Mouse (Mus musculus): ENCODE data around the gene Spesp1.
A peak's percentile ranks its signal among the peaks of the same experiment; 100 is the strongest.

Gene Spesp1

DNA sequence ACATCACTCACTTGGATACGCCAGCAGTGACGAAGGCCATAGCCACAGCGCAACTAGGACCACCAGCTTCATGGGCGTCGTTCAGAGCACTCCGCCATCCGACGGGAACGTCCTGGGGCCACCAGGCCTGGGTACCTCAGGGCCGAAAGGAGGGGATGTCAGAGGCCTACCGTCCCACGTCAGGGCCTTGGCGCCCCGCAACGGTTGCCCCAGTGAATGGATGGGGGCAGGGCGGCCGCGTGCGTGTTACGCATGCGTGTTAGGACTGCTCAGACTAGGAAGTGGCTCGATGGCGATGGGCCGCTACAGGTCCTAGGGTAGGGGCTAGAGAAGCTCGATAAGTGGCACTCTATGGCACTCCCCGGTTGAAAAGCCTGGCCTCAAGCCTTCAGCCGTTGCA lies at the start of gene Spesp1:
Gene Spesp1, minus strand, starts transcription at position 218 of the 400 bp plus-strand sequence.
- DNase-seq (ENCODE audit: low read depth), result no peak

GRCm38 (mm10) chr9:62325965-62326364 lies 44.0 kb upstream of the Spesp1 start:
- no peak for DNase-seq (ENCODE audit: low read depth)

DNA sequence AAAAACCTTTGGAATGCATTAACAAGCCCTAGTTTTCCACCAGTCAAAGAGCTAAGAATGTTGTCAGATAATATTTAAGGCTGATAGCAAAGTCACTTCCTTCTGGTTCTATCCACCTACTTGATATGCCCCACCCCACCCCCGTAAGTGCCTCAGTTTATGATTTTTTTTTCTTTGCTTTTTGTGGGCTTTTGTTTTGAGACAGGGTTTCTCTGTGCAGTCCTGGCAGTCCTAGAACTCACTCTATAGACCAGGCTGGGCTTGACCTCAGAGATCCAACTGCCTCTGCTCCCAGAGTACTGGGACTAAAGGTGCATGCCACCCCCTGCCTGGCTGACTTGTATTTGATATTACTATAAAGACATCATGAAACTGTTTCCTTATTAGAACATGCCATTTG lies 41.8 kb upstream of the Spesp1 start:
- no peak for DNase-seq (ENCODE audit: low read depth)

GRCm38 (mm10) chr9:62318729-62319128 lies 36.7 kb upstream of the Spesp1 start:
- DNase-seq (ENCODE audit: low read depth), result no peak

- no peak for DNase-seq (ENCODE audit: low read depth)
Measured at GRCm38 (mm10) chr9:62315556-62315955, 33.5 kb upstream of the Spesp1 start.

- no peak for DNase-seq (ENCODE audit: low read depth)
Measured at GRCm38 (mm10) chr9:62296891-62297290, 14.9 kb upstream of the Spesp1 start.

GRCm38 (mm10) chr9:62295006-62295698 lies 13.1 kb upstream of the Spesp1 start:
- peak; percentile 60 for DNase-seq (ENCODE audit: low read depth)

GRCm38 (mm10) chr9:62287633-62288025 lies 5.6 kb upstream of the Spesp1 start:
- DNase-seq (ENCODE audit: low read depth), result no peak

- peak; percentile 58 for DNase-seq (ENCODE audit: low read depth)
Measured at GRCm38 (mm10) chr9:62286967-62287632, 5.1 kb upstream of the Spesp1 start.

GRCm38 (mm10) chr9:62284266-62284665 lies 2.3 kb upstream of the Spesp1 start:
- DNase-seq (ENCODE audit: low read depth), result no peak

DNA sequence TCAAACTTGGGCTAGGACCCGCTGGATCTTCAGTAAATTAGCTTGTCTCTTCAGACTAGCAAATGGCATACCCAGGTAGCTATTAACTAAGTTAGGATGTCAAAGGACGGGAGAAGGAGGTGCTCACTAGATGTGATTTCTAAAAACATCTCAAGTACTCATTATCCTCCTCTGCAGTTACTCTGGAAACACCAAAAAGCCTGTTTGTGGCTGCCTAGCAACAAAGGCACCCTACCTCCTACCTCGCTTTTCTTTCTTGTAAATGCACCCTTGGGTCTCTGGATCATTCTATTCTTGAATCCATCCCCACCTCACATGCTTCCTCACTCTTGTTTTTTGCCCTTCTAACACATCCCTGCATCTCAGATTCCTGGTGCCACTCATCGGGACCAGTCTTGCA lies 5.1 kb downstream of the Spesp1 start:
- no peak for DNase-seq (ENCODE audit: low read depth)

GRCm38 (mm10) chr9:62270775-62271399 lies 11.1 kb downstream of the Spesp1 start:
- no peak for DNase-seq (ENCODE audit: low read depth)

DNA sequence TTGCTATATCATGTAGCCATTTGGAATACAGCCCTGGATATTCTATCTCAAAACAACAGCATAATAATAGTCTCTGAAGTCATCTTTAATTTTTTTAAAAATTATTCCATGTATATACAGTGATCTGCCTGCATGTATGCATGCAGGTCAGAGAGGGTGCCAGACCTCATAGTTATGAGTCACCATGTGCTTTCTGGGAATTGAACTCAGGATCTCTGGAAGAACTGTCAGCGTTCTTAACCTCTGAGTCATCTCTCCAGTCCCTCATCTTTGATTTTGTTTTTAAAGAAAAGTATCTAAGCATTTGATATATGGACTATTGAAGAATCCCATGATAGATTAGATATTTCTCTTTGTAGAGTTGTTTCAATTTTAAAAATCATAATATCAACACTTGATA lies 12.8 kb downstream of the Spesp1 start:
- DNase-seq (ENCODE audit: low read depth), result no peak

GRCm38 (mm10) chr9:62265278-62265677 lies 16.7 kb downstream of the Spesp1 start:
- peak; percentile 37 for DNase-seq (ENCODE audit: low read depth)

DNA sequence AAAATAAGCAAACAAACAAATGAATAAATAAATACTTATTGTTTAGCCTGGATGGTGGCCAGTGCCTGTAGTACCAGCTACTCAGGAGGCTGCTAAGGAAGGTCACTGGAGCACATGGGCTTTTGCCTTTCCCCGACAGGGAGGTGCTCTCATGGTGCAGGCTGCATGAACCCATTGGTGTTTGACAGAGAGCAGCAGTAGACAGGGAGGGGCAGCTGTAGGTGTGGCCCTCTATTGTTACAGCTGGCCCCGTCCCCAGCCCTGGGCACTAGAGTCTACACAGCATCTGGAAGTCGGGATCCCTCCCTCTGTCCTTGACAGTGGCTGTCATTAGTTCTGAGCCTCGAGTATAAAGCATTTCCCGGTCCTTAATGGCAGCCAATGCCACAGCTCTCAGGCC lies 18.4 kb downstream of the Spesp1 start:
- no peak for DNase-seq (ENCODE audit: low read depth)

DNA sequence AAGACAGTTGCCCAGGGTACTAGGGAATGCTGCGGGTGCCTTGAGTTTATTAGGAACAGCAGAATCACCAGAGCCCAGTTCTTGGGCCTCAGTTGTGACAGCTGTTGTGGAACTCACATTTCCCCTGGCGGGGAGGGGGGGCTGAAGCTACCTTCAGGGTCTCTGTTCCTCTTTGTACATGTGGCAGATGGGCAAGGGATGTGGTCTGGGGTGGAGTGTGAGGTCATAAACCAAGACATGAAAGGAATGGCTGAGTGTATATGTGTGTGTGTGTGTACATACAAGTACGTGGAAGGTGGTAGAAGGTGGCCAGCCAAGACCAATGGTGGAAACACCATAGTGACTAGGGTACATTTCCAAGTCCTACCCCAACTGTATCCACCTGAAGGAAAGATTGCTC lies 20.6 kb downstream of the Spesp1 start:
- no peak for DNase-seq (ENCODE audit: low read depth)

DNA sequence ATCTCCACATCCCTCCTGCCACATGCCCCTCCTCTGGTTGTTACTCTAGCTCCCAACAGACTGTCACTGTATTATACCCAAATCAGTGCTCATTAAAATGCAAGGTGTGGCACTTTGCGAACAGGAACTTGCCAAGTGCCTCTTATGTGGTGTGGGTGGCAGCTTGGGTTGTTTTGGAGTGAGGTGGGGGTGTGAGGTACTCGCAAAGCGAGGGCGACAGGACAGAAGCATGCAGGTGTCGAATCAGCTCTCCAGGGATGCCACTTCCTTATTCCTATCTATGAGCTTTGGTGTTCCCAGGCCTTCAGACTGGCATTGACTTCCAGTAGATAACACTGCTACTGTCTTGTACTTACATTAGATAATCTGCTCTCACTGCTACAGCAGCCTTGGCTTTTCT lies 21.0 kb downstream of the Spesp1 start:
- DNase-seq (ENCODE audit: low read depth), result no peak

GRCm38 (mm10) chr9:62258005-62258404 lies 24.0 kb downstream of the Spesp1 start:
- no peak for DNase-seq (ENCODE audit: low read depth)

DNA sequence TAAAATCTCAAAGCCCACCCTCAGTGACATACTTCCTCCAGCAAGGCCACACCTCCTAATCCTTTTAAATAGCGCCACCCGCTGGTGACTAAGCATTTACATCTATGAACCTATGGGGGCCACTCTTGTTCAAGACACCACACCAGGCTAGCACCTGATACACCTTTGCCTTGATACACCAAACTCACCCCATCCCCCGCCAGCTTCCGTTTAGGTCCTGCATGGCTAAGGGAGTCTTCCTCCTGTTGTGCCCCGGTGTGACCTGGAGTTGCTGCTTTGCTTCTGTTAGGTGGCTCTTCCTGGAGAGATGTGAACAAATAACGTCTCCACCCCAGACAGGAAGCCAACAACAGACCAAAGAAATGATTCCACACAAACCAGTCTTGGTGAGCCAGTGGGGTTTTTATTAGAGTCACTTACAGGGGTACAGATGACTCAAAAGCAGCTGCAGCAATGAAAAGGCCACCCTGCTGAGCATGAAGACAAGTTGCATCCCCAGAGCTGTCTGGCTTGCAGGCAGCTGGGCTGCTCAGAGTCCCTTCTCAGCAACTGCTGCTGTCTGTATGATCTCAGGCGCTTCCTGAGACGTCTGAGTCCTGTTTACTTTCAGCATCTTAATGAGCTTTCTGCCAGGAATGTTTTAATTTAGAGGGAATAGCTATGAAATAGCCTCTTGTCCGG lies 26.0 kb downstream of the Spesp1 start:
- no peak for DNase-seq (ENCODE audit: low read depth)

DNA sequence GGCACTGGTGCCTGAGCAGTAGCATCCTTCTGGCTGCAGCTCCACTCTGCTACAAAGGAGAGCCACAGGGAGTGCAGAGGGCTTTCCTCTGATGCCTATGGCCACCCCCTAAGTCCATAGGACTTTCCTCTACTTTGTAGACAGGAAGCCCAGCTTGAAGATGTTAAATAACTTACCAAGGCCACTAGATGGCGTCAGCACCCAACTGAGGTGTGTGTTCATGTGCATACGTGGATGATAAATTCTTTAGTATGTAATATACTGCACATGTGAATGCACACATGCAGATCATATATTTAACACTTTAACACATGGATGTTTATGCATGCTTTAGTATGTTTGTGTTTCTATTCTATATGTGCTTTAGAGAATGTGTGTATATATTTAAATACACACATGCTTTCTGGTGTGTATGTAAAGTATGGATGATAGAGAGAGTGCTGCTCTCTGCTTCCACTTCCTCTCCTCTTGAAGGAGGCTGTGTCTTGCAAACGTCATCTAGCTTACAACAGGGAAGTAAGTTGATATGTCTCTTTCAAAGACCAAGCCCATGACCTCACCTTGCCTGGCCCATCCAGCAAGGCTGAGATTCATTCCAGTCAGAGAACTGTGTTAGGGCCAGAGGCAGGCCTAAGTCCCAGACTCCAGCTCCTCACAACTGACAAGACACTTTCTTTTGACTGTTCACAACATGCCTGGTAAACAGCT lies 28.1 kb downstream of the Spesp1 start:
- peak; percentile 43 for DNase-seq (ENCODE audit: low read depth)

DNA sequence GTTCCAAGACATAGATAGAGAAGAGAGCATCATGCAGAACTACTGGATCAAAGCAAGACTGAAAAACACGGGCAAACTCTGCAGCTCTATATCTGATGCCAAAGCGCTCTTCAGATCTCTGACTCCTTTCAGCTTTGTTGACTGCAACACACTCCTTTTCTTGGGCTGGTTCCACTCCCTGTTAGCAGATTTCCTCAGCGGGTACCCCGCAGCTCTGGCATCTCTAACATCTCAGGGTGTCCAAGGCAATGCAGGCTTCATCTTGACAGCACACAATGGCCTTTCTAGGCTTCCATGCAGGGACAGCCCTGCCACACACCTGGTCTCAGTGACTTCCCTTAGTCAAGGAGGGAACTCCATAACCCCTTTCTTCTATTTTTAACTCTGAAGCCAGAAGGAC lies 31.7 kb downstream of the Spesp1 start:
- DNase-seq (ENCODE audit: low read depth), result no peak

DNA sequence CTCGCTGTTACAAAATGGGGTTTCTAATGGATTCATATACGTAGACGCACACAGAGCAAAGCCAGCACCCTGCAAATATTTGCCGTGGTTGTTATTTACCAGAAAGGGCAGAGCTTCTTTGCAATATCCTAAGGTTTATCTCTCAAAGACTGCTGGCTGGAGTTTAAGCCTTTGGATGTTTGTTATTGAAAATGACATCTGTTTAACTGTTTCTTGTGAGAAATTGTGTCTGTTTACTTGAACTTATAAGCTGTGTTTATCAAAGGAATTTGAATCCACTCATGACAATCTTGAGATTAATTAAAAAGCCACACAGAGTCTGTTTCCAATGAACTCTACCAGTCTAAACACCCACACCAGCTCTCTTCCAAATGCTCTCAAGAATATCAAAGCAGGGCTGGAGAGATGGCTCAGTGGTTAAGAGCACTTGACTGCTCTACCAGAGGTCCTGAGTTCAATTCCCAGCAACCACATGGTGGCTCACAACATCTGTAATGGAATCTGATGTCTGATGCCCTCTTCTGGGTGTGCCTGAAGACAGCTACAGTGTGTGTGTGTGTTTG lies 35.5 kb downstream of the Spesp1 start:
- DNase-seq (ENCODE audit: low read depth), result no peak
